Mouse (Mus musculus): Measurements from ENCODE around the gene Fam129b.
"Not testable (repeated sequence)": the region's sequence is repeated elsewhere in the genome, so short reads cannot be mapped to it uniquely, and the experiment has no call there.

Fam129b gene

DNA sequence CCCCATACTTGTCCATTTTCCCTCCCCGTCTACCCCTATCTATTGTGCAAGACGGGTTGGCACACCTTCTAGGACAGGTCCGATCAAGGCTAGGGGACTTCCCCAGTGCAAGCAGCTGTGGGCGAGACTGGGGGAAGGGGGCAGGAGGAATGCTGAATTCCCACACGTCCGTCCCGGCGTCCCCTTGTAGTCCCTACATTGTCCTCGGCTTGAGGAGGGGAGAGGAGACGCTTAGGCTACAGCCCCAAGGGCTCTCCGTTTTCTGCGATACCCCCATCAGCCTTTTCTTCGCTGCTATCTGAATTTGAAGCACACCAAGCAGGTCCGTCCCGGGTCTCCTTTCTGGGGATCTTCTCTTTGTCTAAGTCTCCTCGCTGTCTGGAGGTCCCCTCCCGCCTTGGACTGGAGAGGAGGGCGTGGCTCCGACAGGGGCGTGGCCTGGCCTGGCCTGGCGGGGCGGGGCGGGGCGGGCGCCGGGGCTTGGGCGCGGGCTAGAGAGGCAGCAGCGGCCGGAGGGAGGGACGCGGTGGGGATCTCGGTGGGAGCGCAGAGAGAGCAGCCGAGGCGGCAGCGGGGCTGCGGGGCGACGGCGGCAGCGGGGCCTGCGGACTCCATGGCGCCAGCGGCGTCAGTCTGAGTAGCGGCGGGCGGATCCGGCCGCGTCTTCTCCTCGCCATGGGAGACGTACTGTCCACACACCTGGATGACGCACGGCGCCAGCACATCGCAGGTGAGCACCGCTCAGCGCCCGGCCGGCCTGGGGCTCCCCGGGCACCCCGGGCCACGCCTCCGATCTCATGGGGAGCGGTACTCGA, at the start of gene Fam129b:
TSS of gene Fam129b (plus strand) at position 440 of the 815 bp plus-strand sequence.
- DNase-seq (ENCODE audit: low read depth) = peak; percentile 70

DNA sequence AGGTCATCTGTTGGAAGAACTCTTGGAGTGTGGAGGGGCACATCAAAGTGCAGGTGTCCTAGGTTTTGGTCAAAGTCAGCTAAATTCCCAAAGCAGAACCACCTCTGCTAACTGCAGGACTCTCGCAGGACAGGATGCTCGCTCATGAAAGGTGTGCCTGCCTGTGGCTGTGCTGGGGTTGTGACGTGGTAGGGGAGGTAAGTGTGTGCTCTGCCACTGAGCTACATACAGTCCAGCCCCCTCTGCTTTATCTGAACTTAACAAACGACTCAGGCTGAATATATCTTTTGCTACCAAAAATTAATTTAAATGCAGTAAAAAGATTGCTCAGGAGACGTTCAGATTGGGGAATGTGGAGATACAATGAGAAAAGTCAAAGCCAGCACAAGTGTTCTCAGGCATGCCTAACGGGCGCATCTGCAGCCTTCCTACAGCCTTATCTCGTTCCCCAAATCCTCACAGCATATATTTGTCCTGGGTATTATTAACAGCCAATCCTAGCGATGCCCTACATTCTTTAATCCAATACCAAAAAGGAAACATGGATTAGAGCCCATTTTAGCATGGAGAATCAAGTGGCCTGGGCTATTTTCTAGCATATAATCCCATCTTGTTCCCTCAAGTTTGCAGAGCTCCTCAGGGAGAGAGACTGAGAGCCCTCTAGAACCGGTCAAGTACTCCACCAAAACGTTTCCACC, 46.8 kb upstream of the Fam129b start:
- DNase-seq (ENCODE audit: low read depth) = no peak

GRCm38 (mm10) chr2:32834496-32834895, 41.4 kb upstream of the Fam129b start:
- DNase-seq (ENCODE audit: low read depth) = peak; percentile 76

DNA sequence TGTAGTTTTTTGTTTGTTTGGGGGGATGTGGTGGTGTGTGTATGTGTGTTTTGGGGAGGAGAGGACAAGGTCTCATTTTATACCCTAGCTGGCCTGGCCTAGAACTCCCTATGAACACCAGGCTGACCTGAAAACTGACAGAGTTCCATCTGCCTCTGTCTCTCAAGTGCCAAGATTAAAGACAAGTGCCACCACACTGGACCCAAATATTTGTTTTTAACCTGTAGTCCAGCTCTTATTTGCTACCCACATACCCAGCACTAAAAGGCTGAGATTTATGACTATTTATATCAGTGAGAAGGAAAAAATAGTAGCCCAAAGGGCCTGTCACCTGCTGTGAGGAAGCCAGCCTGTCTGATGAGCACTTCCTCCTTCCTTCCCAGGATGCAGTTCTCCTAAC, 40.3 kb upstream of the Fam129b start:
- DNase-seq (ENCODE audit: low read depth) = no peak

DNA sequence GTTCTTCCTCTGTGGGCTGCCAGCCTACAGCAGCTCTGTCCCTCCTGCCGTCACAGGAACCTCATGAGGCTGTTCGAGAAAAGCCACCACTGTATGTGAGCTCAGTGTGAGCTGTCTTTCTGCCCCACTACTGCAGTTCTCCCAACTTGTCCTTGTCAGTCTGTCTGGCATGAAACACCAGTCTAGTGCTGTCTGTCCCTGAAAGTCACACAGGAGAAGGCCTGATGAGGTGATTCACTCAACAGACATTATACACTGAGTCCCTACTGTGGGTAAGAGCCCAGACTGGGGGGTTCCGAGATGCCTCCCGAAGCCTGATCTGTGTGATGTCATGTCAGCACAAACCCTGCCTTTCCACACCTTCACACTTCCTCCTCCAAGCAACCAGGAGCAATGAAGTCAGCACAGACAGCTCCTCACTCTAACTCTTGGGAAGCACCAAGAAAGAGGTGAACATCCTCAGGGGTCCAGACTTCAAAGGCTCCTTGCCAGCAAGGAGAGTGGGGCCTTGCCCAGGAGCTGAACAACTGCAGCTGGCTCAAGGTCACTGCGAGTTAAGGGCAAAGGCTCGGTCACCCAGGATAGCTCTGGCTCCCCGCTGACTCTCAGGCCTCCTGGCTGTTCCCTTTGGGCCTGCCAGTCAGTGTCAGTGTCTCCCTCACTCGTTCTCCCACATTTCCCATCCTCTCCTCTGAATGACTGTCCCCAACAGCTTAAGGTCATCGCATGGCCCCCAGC, 37.6 kb upstream of the Fam129b start:
- DNase-seq (ENCODE audit: low read depth) = no peak

- DNase-seq (ENCODE audit: low read depth) = no peak
Observed at GRCm38 (mm10) chr2:32839261-32839660, 36.7 kb upstream of the Fam129b start.

GRCm38 (mm10) chr2:32841099-32841498, 34.8 kb upstream of the Fam129b start:
- DNase-seq (ENCODE audit: low read depth) = no peak

GRCm38 (mm10) chr2:32842558-32842957, 33.4 kb upstream of the Fam129b start:
- DNase-seq (ENCODE audit: low read depth) = peak; percentile 53

DNA sequence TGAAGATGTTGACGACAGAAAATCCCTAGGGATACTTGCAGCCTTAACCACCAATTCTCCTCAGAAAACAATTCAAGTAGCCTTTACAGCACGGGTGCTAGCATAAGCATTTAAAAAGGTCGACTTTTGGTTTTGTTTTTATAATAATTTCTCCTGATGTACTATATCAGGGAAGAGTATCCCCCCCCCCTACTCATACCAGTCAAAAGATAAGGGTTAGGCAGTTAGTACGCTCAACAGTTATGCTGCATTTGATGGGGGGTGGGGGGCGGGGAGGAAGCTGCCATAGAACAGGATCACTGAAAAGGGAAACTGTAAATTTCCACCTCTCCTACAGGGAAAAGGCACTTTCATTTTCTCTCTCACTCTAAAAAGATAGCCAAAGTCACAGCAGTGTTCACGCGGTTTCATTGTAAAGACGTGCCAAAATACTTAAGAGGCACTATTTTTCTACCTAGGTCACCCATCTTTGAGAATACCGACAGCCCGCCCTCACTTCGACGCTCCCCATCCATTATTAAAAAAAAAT, 30.3 kb upstream of the Fam129b start:
- no peak for DNase-seq (ENCODE audit: low read depth)

- DNase-seq (ENCODE audit: low read depth) = peak; percentile 57
Observed at GRCm38 (mm10) chr2:32846101-32846804, 29.7 kb upstream of the Fam129b start.

DNA sequence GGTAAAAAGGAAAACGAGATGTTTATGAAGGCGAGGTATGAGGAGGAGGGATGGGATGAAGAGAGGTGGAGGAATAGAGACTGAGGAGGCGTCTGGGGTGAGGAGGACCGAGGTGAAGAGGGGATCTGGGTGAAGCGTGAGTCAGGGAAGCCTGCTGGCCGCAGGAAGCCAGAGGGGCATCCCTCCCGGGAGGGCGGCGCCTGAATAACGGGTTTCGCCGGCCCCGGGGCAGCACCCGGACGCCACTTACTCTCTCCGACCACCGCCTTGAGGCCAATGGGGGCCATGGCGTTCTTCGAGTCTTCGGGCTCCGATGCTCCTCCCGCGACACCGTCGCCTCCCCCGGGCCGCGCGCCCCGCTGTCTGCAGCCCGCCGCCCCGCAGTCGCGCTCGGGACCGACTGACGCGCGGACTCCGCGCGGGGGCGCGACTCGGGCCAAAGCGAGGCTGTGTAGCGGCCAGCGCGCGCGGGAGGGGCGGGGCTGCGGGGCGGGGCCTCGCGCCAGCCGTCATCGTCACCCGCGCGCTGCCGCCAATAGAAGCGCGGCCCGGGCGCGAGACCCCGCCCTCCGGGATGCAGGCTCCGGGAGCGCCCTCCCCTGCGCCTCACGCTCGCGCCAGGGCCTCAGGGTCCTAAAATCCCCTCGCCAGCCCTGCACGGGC, 29.0 kb upstream of the Fam129b start, which contains the start of gene Stxbp1:
TSS of gene Stxbp1 (minus strand) at position 441 of the 663 bp plus-strand sequence.
- DNase-seq (ENCODE audit: low read depth) = peak; percentile 88

DNA sequence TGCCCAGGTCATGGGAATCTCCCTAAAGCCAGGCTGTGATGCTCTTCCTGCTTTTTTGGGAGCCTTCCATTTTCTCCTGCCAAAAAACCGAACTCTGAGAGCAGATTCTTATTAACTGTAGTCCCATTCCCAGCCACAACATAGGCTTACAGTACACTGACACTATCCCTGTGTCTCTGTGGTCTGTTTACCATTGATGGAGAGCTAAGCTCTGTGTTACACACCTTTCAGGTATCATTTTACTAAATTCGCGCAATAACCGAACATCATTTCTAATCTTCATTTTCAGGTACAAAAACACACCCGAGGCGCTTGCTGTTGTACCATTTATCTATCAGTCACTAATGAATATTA, 28.5 kb upstream of the Fam129b start:
- no peak for DNase-seq (ENCODE audit: low read depth)

DNA sequence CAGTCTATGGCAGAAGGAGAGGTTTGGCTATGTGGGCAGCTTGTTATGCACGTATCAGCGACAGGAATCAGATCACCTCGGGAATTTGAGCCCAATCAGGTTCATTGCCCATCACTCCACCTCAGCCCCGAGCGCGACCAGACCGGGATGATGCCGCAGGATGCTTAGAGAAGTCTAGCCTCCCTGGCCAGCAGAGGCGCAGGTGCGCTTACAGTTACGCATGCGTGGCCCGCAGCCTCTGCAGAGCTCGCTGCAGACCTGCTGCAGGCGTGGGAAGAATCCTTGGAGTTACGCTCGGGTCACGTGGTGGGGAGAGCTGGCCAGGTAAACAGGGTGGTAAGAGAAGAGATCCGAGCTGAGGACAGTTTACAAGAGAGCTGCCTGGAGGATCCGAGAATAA, 23.8 kb upstream of the Fam129b start:
- DNase-seq (ENCODE audit: low read depth) = peak; percentile 57

DNA sequence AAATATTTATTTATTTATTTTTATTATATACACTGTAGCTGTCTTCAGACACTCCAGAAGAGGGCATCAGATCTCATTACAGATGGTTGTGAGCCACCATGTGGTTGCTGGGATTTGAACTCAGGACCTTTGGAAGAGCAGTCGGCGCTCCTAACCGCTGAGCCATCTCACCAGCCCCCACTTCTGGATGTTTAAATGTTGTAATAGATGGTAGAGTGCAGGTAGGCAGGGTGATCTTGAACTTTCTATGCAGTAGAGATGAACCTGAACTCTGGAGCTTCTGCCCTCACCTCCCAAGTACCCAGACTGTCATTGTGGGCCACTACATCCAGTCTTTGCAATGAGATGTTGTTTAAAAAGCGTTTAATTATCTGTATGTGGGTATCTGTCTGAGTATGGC, 22.2 kb upstream of the Fam129b start:
- DNase-seq (ENCODE audit: low read depth) = not testable (repeated sequence)

DNA sequence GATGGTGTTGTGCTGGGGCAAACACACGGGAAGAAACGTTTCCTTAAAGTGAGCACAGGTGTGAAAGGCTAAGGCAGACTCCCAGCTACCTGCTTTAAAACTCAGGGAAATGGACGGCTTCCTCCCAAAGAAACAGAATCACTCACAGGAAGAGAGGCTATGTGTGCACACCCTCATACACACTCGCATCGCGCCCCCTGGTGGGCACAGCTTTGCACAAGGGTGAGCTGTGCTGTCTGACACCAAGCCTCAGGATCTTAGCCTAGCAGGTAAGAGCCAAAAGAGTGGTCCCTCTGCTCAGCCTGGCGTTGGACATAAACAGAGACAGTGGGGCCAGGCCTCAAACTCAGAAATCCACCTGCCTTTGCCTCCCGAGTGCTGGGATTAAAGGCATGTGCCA, 21.7 kb upstream of the Fam129b start:
- DNase-seq (ENCODE audit: low read depth) = peak; percentile 93

DNA sequence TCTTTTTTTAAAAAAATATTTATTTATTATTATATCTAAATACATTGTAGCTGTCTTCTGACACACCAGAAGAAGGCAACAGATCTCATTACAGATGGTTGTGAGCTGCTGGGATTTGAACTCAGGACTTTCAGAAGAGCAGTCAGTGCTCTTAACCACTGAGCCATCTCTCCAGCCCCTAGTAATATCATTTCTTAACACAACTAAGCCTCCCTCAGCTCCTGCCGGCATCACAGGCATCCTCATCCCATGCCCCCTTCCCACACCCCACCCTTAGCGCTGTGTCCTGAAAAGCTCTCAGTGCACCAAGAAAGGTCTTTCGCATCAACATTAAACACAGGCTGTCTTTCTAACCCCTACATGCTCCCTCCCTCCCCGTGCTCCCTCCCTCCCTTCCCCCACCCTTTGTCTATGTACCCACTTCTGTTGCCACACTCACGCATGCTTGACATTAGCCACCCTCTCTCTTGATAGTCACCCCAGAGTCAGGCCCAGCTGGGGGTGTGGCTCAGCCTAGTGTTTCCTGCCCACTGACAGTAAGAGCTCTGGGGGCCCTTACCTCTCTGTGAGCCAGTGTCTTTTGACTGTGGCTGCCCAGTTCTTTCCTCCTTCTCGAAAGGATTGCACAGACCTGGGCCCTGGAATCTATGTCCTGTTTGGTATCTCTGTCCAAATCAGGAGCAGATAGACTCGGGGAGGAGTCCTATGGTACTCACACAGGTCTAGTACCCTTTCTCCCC, 20.7 kb upstream of the Fam129b start:
- DNase-seq (ENCODE audit: low read depth) = no peak

DNA sequence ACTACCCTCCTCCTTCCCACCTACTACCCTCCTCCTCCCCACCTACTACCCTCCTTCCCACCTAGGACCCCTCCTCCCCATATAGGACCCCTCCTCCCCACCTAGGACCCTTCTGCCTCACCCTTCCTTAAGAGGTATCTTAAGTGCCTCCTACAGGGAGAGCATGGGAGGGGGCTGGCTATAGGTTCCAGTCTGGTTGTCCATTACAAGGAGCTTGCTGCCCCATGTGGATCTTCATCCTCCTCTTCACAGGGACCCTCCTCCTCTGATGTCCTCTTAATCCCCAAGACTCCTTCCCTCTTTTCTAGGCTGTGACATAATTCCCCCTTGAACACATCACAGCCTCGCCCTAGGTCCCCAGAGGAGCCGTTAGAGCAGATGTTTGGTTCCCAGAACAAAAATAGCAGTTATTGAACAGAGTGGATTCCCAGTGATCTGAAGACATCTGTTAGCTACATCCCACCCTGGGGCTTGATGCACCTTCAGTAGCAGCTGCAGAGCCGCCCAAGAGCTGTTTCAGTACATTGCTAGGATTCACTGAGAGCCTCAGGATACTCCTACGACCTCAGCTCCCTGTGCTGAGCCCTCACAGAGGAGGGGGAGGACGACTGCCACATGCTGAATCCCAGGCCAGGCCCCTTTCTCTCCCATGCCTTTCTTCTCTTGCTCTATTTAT, 20.0 kb upstream of the Fam129b start:
- no peak for DNase-seq (ENCODE audit: low read depth)

DNA sequence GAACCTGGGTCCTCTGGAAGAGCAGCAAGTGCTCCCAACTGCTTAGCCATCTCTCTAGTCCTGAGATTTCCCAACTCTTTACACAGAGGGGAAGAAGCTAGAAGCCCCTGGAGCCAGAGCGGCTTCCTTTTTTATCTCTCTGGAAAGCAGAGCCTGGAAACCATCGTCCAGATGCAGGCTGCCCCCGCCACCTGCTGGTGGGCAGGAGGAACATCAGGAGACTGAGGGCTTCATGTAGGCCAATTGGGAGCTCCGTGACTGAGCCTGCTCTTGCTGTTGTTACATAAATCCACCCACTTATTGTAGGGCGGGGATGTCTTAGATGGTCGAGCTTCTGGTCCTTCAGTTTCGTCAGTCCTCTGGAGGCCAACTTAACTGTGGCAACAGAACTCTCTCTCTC, 18.3 kb upstream of the Fam129b start:
- peak; percentile 88 for DNase-seq (ENCODE audit: low read depth)

DNA sequence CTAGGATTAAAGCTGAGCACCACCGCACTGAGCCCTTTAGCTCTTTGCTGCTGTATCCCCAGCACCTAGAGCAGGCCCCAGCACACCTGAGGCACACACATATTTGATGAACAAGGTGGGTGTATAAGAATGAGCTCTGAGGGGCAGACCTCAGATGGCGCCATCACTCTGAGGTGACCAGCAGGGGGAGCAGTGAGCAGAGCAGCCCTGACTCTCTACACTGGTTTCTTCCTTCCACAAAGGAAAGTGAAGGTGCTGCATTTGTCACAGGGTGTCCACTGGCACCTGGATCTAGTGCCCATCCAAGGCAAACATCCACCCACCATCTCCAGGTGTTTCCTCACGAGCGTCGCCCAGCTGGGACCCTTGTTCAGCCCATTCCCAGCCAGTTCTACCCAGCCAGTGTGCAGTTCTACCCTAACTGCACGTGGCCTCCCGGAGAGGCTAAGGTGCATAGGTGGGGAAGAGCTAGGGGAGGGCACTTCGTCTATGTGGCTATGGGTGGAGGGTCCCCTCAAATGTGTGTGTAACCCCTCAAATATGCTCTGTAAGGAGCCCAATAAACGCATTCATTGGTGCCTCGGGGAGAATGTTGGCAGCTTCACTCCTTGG, 16.8 kb upstream of the Fam129b start:
- DNase-seq (ENCODE audit: low read depth) = peak; percentile 81

DNA sequence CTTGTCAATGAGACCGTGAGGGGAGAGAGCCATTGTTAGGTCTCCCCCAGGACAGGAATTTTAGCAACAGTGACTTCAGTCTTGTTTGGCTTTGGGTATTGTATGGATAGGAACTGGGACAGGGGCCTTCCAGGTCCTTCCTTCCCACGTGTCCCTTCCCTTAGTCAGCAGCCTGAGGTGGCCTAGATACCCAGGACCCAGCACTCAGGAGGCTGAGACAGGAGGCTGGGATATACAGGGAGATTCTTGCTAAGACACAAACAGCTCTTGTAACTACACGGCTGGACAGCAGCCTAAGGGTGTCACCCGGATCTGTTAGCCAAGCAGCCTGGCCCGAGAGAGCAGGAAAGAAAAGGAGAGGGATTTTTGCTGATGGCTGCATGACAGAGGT, 16.3 kb upstream of the Fam129b start:
- no peak for DNase-seq (ENCODE audit: low read depth)

Measured in naive thymus-derived CD4-positive, alpha-beta T cell, adult 2 months (primary cell).